Mouse (Mus musculus) heart, adult 2 months (tissue): ENCODE data around the gene Unk. TPM values are rescaled to one million over a fixed set of nuclear protein-coding genes. Genes with fewer than 3 reads are reported as not detected.

Source experiments
- DNase-seq, 2 experiments: peaks; one replicate each; pipeline ENCODE4 v3.0.0; 2021
- H3K27ac ChIP-seq: fragments of 200-600 bp; 2 replicates; pipeline ENCODE4 v1.8.1; 2022
- H3K27me3 ChIP-seq: fragments of 200-500 bp; 2 replicates; pipeline ENCODE4 v1.6.1; 2012; ENCODE audit warnings: mild to moderate bottlenecking, low read length, inconsistent platforms, mixed read lengths; ENCODE audit not compliant: control insufficient read depth, insufficient read depth
- H3K36me3 ChIP-seq: fragments of 200-500 bp; 2 replicates; pipeline ENCODE4 v1.6.1; 2012; ENCODE audit warnings: low read length, inconsistent platforms; ENCODE audit not compliant: control insufficient read depth, insufficient read depth
- H3K4me1 ChIP-seq: fragments of 200-500 bp; 2 replicates; pipeline ENCODE4 v1.6.1; 2011; ENCODE audit warnings: low read length; ENCODE audit not compliant: control insufficient read depth, insufficient read depth
- H3K4me3 ChIP-seq: fragments of 200-600 bp; 2 replicates; pipeline ENCODE4 v1.8.1; 2022
- H3K79me2 ChIP-seq: fragments of 200-500 bp; replicated peaks from 2 replicates; pipeline ENCODE4 v1.6.1; 2012; ENCODE audit warnings: mild to moderate bottlenecking, inconsistent platforms, low read length, moderate library complexity, mixed read lengths; ENCODE audit not compliant: control insufficient read depth, insufficient read depth
- H3K9ac ChIP-seq: fragments of 200-500 bp; 2 replicates; pipeline ENCODE4 v1.6.1; 2012; ENCODE audit warnings: low read depth, mild to moderate bottlenecking, control low read depth, inconsistent platforms, low read length, mixed read lengths
- CTCF ChIP-seq: fragments of 200-600 bp; IDR thresholded peaks from 2 replicates; pipeline ENCODE4 v1.8.1; 2022; ENCODE audit warnings: antibody characterized with exemption, mild to moderate bottlenecking, moderate library complexity
- EP300 ChIP-seq: fragments of 200-500 bp; IDR thresholded peaks from 2 replicates; pipeline ENCODE4 v1.6.1; 2011; ENCODE audit warnings: low read depth, low read length, control low read depth; ENCODE audit not compliant: insufficient read depth
- POLR2A ChIP-seq: fragments of 200-500 bp; IDR thresholded peaks from 2 replicates; pipeline ENCODE4 v1.6.1; 2011; ENCODE audit warnings: mild to moderate bottlenecking, low read depth, low read length, control low read depth; ENCODE audit not compliant: insufficient read depth
- WGBS: fragments of 180-500 bp; shearing (Covaris S2); methylation state at CpG from one replicate; pipeline ENCODE4 v1.1.7; 2018; 5-methylcytosine and 5-hydroxymethylcytosine counted together
- intact Hi-C: fragments of 180-260 bp; cut with DNase I; formaldehyde crosslinking; loops from one replicate; pipeline ENCODE4 v1.15.1; 2025
- long read RNA-seq: library from polyadenylated mRNA; stranded (forward); transcript quantifications from one replicate; pipeline ENCODE4 v2.0.0, GENCODE M21; 2021
- polyA plus RNA-seq: library from polyadenylated mRNA; depleted of rRNA; stranded (reverse); fragments of >200 nt; gene quantifications from 2 replicates; pipeline ENCODE4 v1.2.3, GENCODE M21; 2012; rRNA removed
- total RNA-seq, 2 experiments: library from RNA; stranded (reverse); gene quantifications; 2 replicates each; pipeline ENCODE4 v1.2.3; 2021

The Unk gene
- total RNA-seq (1 to 10 TPM; 7.1 to 7.9 TPM), polyA plus RNA-seq (16.5 and 20.4 TPM in 2 replicates)
- long read RNA-seq, partial matches to known transcripts: 4 of 6 reads
- long read RNA-seq, other reads (novel, unspliced or antisense): 2 of 6 reads

DNA sequence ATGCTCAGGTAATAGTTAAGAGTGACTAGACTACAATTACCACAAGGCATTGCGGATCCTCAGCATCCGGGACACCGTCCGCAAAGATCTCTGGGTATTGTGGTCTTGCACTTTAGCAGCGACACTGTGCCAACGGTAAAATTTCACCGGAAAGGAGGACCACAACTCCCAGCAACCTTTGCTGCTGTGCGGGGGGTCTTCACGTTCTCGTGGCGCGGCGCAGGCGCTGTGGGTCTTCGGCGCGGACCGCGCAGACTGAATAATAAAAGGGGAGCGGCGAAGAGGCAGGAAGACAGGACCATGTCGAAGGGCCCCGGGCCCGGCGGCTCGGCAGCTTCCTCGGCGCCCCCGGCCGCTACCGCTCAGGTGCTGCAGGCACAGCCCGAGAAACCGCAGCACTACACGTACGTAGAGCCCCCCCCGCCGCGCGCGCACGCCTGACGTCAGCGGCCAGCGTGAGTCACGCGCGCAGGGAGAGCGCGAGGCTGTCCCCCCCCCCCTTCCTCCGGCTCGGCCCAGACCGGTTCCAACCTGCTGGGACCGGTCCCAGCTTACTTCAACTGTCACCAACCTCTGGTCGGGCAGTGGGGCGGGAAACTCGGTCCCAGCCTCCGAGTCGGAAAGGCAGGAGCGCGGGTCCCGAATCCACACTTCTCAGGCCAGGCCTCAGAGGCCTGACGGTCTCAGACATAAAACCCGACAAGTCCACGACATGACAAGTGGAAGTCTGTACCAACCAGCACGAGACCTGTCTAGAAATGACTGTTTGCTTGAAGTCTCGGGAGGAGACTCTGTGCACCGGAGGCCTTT lies at the start of gene Unk:
Gene Unk, plus strand, starts transcription at position 235 of the 810 bp plus-strand sequence.
- peak within 1 kb of the TSS; percentile 99 for H3K27ac ChIP-seq
- no peaks in the 10 kb centered on the region for H3K27me3 ChIP-seq
- peak; percentile 68 for TF ChIP-seq EP300
- TF ChIP-seq CTCF: no peak
- peak; percentile 87 for TF ChIP-seq POLR2A
- H3K4me1 ChIP-seq: peaks cover 11% of the 10 kb centered on the region
- peaks cover 6% of the 10 kb centered on the region for H3K79me2 ChIP-seq
- intact Hi-C loops: loop anchor here (1.0 kb wide), 1 partner anchor 56 kb away; the partner anchor contains the start of gene Wbp2
- DNase-seq: peak; percentile 98
- no peaks in the 10 kb centered on the region for H3K36me3 ChIP-seq
- peak within 1 kb of the TSS; percentile 98 for H3K4me3 ChIP-seq
- WGBS: under 1% methylated on average over 67 of the region's 67 CpGs
- peak within 1 kb of the TSS; percentile 92 for H3K9ac ChIP-seq

DNA sequence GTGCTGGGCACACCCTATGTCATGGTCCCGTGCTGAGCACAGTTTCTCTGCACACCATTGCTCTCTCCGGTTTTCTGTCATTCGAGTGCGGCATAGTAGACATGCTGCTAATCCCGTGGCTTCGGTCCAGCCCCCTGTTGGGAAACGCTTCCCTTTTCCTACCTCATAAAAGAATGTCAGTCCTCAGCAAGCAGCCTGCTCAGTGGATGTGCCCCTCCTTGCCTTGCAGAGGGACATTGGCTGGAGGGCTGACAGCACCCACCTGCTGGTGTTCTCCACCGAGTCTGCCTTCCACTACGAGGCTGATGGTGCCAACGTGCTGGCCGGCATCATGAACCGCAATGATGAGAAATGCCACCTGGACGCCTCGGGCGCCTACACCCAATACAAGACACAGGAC lies 47.6 kb upstream of the Unk start:
- intact Hi-C loops: no loop called here
- 91% methylated on average over 15 of the region's 15 CpGs for WGBS
- Histone ChIP-seq H3K4me1 (no peaks in the 10 kb centered on the region), H3K79me2 (no peaks in the 10 kb centered on the region), H3K27ac (no peak overlapping the region), H3K4me3 (no peak overlapping the region), H3K9ac (no peak overlapping the region), H3K27me3 (no peaks in the 10 kb centered on the region), H3K36me3 (no peaks in the 10 kb centered on the region)
- DNase-seq: no peak
- no peak for TF ChIP-seq POLR2A
- no peak for TF ChIP-seq CTCF
- TF ChIP-seq EP300: no peak

DNA sequence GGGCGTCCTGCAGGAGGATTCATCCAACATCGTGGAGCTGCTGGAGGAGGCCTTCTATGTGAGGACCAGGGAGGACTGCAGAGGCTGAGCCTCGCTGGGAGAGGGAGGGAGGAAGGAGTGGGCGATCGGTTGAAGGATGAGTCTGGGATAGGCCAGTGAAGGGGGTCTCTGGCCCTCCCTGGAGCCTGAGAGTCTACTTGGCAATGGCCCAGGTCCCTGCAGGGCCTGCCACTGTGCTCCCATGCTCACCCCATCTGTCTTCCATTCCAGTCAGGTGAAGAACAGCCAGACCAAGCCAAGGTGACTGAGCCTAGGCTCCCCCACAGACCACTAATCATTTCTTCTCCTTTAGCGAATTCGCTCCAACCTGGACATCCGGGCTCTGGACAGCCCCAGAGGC lies 46.8 kb upstream of the Unk start:
- 84% methylated on average over 8 of the region's 8 CpGs for WGBS

DNA sequence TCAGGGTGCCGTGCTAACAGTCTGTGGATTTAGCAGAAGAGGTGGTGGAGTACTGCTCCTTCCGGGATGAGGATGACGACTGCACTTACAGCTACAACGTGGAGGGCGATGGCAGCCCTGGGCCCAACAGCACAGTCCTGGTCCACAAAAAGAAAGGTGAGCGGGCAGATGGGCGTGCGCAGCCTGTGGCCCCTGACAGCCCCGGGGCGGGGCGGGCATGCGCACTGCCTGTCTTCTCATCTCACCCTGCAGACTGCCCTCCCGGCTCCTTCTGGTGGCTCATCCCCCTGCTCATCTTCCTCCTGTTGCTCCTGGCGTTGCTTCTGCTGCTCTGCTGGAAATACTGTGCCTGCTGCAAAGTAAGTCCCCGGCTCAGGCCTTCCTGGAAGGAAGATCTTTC lies 40.4 kb upstream of the Unk start:
- H3K4me1 ChIP-seq: no peaks in the 10 kb centered on the region
- no peak overlapping the region for H3K27ac ChIP-seq
- DNase-seq: no peak
- intact Hi-C loops: no loop called here
- no peaks in the 10 kb centered on the region for H3K27me3 ChIP-seq
- no peak overlapping the region for H3K4me3 ChIP-seq
- no peaks in the 10 kb centered on the region for H3K36me3 ChIP-seq
- TF ChIP-seq CTCF: no peak
- no peak for TF ChIP-seq EP300
- no peak for TF ChIP-seq POLR2A
- H3K79me2 ChIP-seq: no peaks in the 10 kb centered on the region
- 44% methylated on average over 15 of the region's 15 CpGs for WGBS
- H3K9ac ChIP-seq: no peak overlapping the region

More for the DNA sequence above, 46.8 kb upstream of the Unk start:
- intact Hi-C loops: no loop called here
- no peaks in the 10 kb centered on the region for H3K27me3 ChIP-seq
- no peak overlapping the region for H3K27ac ChIP-seq
- no peaks in the 10 kb centered on the region for H3K79me2 ChIP-seq
- H3K4me3 ChIP-seq: no peak overlapping the region
- no peaks in the 10 kb centered on the region for H3K36me3 ChIP-seq
- H3K4me1 ChIP-seq: no peaks in the 10 kb centered on the region
- H3K9ac ChIP-seq: no peak overlapping the region
- no peak for TF ChIP-seq EP300
- TF ChIP-seq POLR2A: no peak
- TF ChIP-seq CTCF: no peak
- no peak for DNase-seq

DNA sequence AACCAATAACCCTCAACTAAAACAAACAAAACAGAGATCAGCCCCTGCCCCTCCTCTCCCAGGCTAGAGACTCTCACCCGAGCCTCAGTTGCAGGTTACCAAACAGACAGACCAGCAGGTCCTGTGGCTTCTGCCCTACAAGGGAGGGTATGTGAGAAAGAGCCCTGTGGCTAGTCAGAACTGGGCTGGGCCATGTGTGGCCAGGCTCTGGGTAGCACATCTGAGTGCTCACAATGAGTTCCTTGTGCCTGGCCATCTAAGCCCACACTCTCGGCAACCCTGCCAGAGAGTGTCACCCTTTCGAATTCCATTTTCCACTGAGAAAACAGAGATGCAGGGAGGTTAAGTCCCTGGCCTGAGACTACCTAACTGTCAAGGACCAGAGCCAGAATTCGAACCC lies 38.0 kb upstream of the Unk start:
- Histone ChIP-seq H3K79me2 (no peaks in the 10 kb centered on the region), H3K36me3 (no peaks in the 10 kb centered on the region), H3K4me1 (no peaks in the 10 kb centered on the region), H3K4me3 (no peak overlapping the region), H3K27me3 (no peaks in the 10 kb centered on the region), H3K27ac (no peak overlapping the region), H3K9ac (no peak overlapping the region)
- TF ChIP-seq EP300: no peak
- TF ChIP-seq CTCF: no peak
- no peak for TF ChIP-seq POLR2A
- intact Hi-C loops: no loop called here
- no peak for DNase-seq
- WGBS: 70% methylated on average over 4 of the region's 4 CpGs

DNA sequence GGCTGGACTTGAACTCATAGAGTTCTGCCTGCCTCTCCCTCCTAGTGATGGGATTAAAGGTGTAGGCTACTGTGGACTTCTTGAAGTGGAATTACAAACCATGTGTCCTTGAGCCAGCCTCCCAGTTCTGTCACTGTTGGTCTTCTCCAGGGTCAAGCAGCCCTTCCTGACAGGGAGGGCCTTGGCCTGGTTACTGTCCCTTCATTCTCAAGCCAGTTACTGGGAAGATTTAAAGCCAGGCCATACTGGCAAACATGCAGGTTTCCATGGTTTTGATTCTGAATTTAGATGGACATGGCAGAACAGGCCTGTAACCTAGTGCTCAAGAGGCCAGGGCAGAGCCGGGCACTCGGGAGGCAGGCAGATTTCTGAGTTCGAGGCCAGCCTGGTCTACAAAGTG lies 34.9 kb upstream of the Unk start:
- 91% methylated on average over 3 of the region's 3 CpGs for WGBS
- H3K36me3 ChIP-seq: no peaks in the 10 kb centered on the region
- no peak overlapping the region for H3K27ac ChIP-seq
- no peaks in the 10 kb centered on the region for H3K27me3 ChIP-seq
- TF ChIP-seq EP300: no peak
- no peak for TF ChIP-seq POLR2A
- TF ChIP-seq CTCF: no peak
- intact Hi-C loops: no loop called here
- H3K9ac ChIP-seq: no peak overlapping the region
- no peaks in the 10 kb centered on the region for H3K4me1 ChIP-seq
- H3K4me3 ChIP-seq: no peak overlapping the region
- no peak for DNase-seq
- H3K79me2 ChIP-seq: no peaks in the 10 kb centered on the region
